Mouse (Mus musculus) spleen, adult 18-20 months (tissue): ENCODE data around the gene Cacybp.

Experiments
- DNase-seq, 2 experiments: peaks; one replicate each; pipeline ENCODE4 v3.0.0; 2022; ENCODE audit warnings: mixed read lengths in 2 of 2

Gene Cacybp

GRCm38 (mm10) chr1:160212703-160213669 is at the start of gene Cacybp:
Gene Cacybp, minus strand, starts transcription at chr1:160212875.
- peak; percentile 100 for DNase-seq

- no peak for DNase-seq
Measured at GRCm38 (mm10) chr1:160262415-160262814, 49.7 kb upstream of the Cacybp start.

- no peak for DNase-seq
Measured at GRCm38 (mm10) chr1:160261849-160262248, 49.2 kb upstream of the Cacybp start.

- DNase-seq, result no peak
Measured at GRCm38 (mm10) chr1:160260605-160261004, 47.9 kb upstream of the Cacybp start.

GRCm38 (mm10) chr1:160259884-160260283 is 47.2 kb upstream of the Cacybp start:
- DNase-seq, result no peak

GRCm38 (mm10) chr1:160253108-160253507 is 40.4 kb upstream of the Cacybp start:
- no peak for DNase-seq

- DNase-seq, result no peak
Measured at GRCm38 (mm10) chr1:160251388-160252007, 38.8 kb upstream of the Cacybp start.

- DNase-seq, result no peak
Measured at GRCm38 (mm10) chr1:160250782-160251181, 38.1 kb upstream of the Cacybp start.

- DNase-seq, result no peak
Measured at GRCm38 (mm10) chr1:160249786-160250185, 37.1 kb upstream of the Cacybp start.

- peak; percentile 55 for DNase-seq
Measured at GRCm38 (mm10) chr1:160247473-160247872, 34.8 kb upstream of the Cacybp start.

- DNase-seq, result no peak
Measured at GRCm38 (mm10) chr1:160246844-160247243, 34.2 kb upstream of the Cacybp start.

- DNase-seq, result peak in 1 of 2 experiments; percentile 22
Measured at GRCm38 (mm10) chr1:160245954-160246353, 33.3 kb upstream of the Cacybp start.

GRCm38 (mm10) chr1:160244689-160245088 is 32.0 kb upstream of the Cacybp start:
- DNase-seq, result no peak

- DNase-seq, result no peak
Measured at GRCm38 (mm10) chr1:160240091-160240490, 27.4 kb upstream of the Cacybp start.

GRCm38 (mm10) chr1:160238852-160239443 is 26.3 kb upstream of the Cacybp start:
- no peak for DNase-seq

GRCm38 (mm10) chr1:160237981-160238380 is 25.3 kb upstream of the Cacybp start:
- DNase-seq, result no peak

GRCm38 (mm10) chr1:160233921-160234320 is 21.2 kb upstream of the Cacybp start:
- peak; percentile 30 to 35 for DNase-seq

GRCm38 (mm10) chr1:160232113-160232512 is 19.4 kb upstream of the Cacybp start:
- no peak for DNase-seq

- no peak for DNase-seq
Measured at GRCm38 (mm10) chr1:160231013-160231412, 18.3 kb upstream of the Cacybp start.

- no peak for DNase-seq
Measured at GRCm38 (mm10) chr1:160227850-160228249, 15.2 kb upstream of the Cacybp start.

GRCm38 (mm10) chr1:160227196-160227595 is 14.5 kb upstream of the Cacybp start:
- DNase-seq, result no peak

- no peak for DNase-seq
Measured at GRCm38 (mm10) chr1:160224093-160224492, 11.4 kb upstream of the Cacybp start.

- DNase-seq, result no peak
Measured at GRCm38 (mm10) chr1:160217898-160218297, 5.2 kb upstream of the Cacybp start.

GRCm38 (mm10) chr1:160214171-160214570 is 1.5 kb upstream of the Cacybp start:
- no peak for DNase-seq
